Mouse (Mus musculus): ENCODE measurements around the gene Bzw2. TPM values are rescaled to one million over a fixed set of nuclear protein-coding genes. Genes with fewer than 3 reads are reported as not detected.

The Bzw2 gene
- polyA plus RNA-seq, 1 experiment from 2014 or later = 34.1 TPM

GRCm38 (mm10) chr12:36072860-36073259 is 85.0 kb downstream of the Bzw2 start:
- H3K27ac ChIP-seq (ENCODE audit: low read length) = no peak overlapping the region
- H3K4me2 ChIP-seq (ENCODE audit: low read depth, low read length) = no peak overlapping the region
- no peak overlapping the region for H3K4me3 ChIP-seq (ENCODE audit: low read depth, low read length)
- no peaks in the 10 kb centered on the region for H3K36me3 ChIP-seq (ENCODE audit: control insufficient read depth, insufficient read depth)
- ATAC-seq (ENCODE audit: low read depth) = no peak
- no peaks in the 10 kb centered on the region for H3K4me1 ChIP-seq (ENCODE audit: control insufficient read depth, low read depth, low read length)
- H3K9ac ChIP-seq (ENCODE audit: low read depth, low read length) = no peak overlapping the region
- no peaks in the 10 kb centered on the region for H3K27me3 ChIP-seq (ENCODE audit: control insufficient read depth, insufficient read depth, low read depth, low read length)
- 32% methylated on average over 5 of the region's 5 CpGs for WGBS (ENCODE audit: insufficient replicate concordance)
- H3K9me3 ChIP-seq (replicated peaks; ENCODE audit: control insufficient read depth, low read length) = no peaks in the 10 kb centered on the region

DNA sequence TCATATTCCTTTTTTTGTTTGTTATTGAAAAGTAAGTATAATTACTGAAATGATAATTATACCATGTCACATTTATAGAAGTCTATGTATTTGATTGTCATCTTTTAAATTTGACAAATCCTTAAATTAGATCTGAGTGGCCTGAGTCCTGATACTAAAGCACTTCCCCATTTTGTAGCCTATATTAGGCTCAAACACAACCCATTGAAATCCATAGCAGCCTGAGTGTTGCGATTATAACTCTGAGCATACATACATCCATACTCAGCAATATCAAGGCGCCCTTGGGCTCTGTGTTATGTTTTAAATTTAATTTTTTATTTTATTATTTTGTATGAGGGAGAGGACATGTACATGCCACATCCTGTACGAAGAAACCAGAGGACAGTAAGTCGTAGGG is 87.6 kb downstream of the Bzw2 start:
- Histone ChIP-seq H3K4me2 (ENCODE audit: low read depth, low read length) (no peak overlapping the region), H3K36me3 (ENCODE audit: control insufficient read depth, insufficient read depth) (no peaks in the 10 kb centered on the region), H3K27me3 (ENCODE audit: control insufficient read depth, insufficient read depth, low read depth, low read length) (no peaks in the 10 kb centered on the region), H3K4me3 (ENCODE audit: low read depth, low read length) (no peak overlapping the region), H3K4me1 (ENCODE audit: control insufficient read depth, low read depth, low read length) (no peaks in the 10 kb centered on the region), H3K9ac (ENCODE audit: low read depth, low read length) (no peak overlapping the region), H3K9me3 (replicated peaks; ENCODE audit: control insufficient read depth, low read length) (no peaks in the 10 kb centered on the region), H3K27ac (ENCODE audit: low read length) (no peak overlapping the region)
- ATAC-seq (ENCODE audit: low read depth) = no peak
- WGBS (ENCODE audit: insufficient replicate concordance) = 60% methylated on average over 4 of the region's 4 CpGs

- no peak overlapping the region for H3K9ac ChIP-seq (ENCODE audit: low read depth, low read length)
- no peaks in the 10 kb centered on the region for H3K27me3 ChIP-seq (ENCODE audit: control insufficient read depth, insufficient read depth, low read depth, low read length)
- no peaks in the 10 kb centered on the region for H3K36me3 ChIP-seq (ENCODE audit: control insufficient read depth, insufficient read depth)
- H3K4me2 ChIP-seq (ENCODE audit: low read depth, low read length) = no peak overlapping the region
- 63% methylated on average over 2 of the region's 2 CpGs for WGBS (ENCODE audit: insufficient replicate concordance)
- H3K27ac ChIP-seq (ENCODE audit: low read length) = no peak overlapping the region
- H3K4me3 ChIP-seq (ENCODE audit: low read depth, low read length) = no peak overlapping the region
- H3K9me3 ChIP-seq (replicated peaks; ENCODE audit: control insufficient read depth, low read length) = no peaks in the 10 kb centered on the region
- no peak for ATAC-seq (ENCODE audit: low read depth)
- H3K4me1 ChIP-seq (ENCODE audit: control insufficient read depth, low read depth, low read length) = no peaks in the 10 kb centered on the region
These were observed 90.3 kb downstream of the Bzw2 start for GRCm38 (mm10) chr12:36067538-36067937.

DNA sequence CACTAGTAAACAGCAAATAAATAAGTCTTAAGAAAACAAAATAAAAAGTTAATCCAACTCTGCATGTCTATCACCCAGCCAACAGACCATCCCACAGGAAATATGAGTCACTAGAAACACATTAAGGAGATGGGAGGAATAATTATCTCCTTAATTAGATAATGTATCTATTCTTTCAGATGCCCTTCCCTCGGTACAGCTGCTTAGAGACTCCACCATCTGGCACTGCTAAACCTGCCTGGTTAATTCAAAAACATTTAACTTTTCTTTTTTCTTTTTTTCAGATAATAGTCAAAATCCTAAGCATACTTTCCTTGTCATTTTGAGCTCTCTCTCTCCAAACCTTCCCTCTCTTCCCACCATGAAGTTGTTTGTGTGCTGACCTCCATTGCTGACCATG is 92.0 kb downstream of the Bzw2 start:
- Histone ChIP-seq H3K27ac (ENCODE audit: low read length) (no peak overlapping the region), H3K4me3 (ENCODE audit: low read depth, low read length) (no peak overlapping the region), H3K9me3 (replicated peaks; ENCODE audit: control insufficient read depth, low read length) (no peaks in the 10 kb centered on the region), H3K9ac (ENCODE audit: low read depth, low read length) (no peak overlapping the region), H3K27me3 (ENCODE audit: control insufficient read depth, insufficient read depth, low read depth, low read length) (no peaks in the 10 kb centered on the region), H3K4me2 (ENCODE audit: low read depth, low read length) (no peak overlapping the region), H3K4me1 (ENCODE audit: control insufficient read depth, low read depth, low read length) (no peaks in the 10 kb centered on the region), H3K36me3 (ENCODE audit: control insufficient read depth, insufficient read depth) (no peaks in the 10 kb centered on the region)
- no peak for ATAC-seq (ENCODE audit: low read depth)
- 42% methylated on average over 1 of the region's 1 CpGs for WGBS (ENCODE audit: insufficient replicate concordance)

GRCm38 (mm10) chr12:36057699-36058098 is 100.2 kb downstream of the Bzw2 start:
- ATAC-seq (ENCODE audit: low read depth) = no peak
- Histone ChIP-seq H3K27ac (ENCODE audit: low read length) (no peak overlapping the region), H3K9ac (ENCODE audit: low read depth, low read length) (no peak overlapping the region), H3K9me3 (replicated peaks; ENCODE audit: control insufficient read depth, low read length) (no peaks in the 10 kb centered on the region), H3K4me1 (ENCODE audit: control insufficient read depth, low read depth, low read length) (no peaks in the 10 kb centered on the region), H3K36me3 (ENCODE audit: control insufficient read depth, insufficient read depth) (no peaks in the 10 kb centered on the region), H3K27me3 (ENCODE audit: control insufficient read depth, insufficient read depth, low read depth, low read length) (no peaks in the 10 kb centered on the region), H3K4me2 (ENCODE audit: low read depth, low read length) (no peak overlapping the region), H3K4me3 (ENCODE audit: low read depth, low read length) (no peak overlapping the region)
- 11% methylated on average over 2 of the region's 2 CpGs for WGBS (ENCODE audit: insufficient replicate concordance)

- Histone ChIP-seq H3K4me1 (ENCODE audit: control insufficient read depth, low read depth, low read length) (no peaks in the 10 kb centered on the region), H3K4me2 (ENCODE audit: low read depth, low read length) (no peak overlapping the region), H3K9ac (ENCODE audit: low read depth, low read length) (no peak overlapping the region), H3K27me3 (ENCODE audit: control insufficient read depth, insufficient read depth, low read depth, low read length) (no peaks in the 10 kb centered on the region), H3K9me3 (replicated peaks; ENCODE audit: control insufficient read depth, low read length) (no peaks in the 10 kb centered on the region), H3K36me3 (ENCODE audit: control insufficient read depth, insufficient read depth) (no peaks in the 10 kb centered on the region), H3K27ac (ENCODE audit: low read length) (no peak overlapping the region), H3K4me3 (ENCODE audit: low read depth, low read length) (no peak overlapping the region)
- ATAC-seq (ENCODE audit: low read depth) = no peak
- WGBS (ENCODE audit: insufficient replicate concordance) = 52% methylated on average over 1 of the region's 1 CpGs
These were observed 107.6 kb downstream of the Bzw2 start for GRCm38 (mm10) chr12:36050276-36050675.

GRCm38 (mm10) chr12:36047593-36047992 is 110.3 kb downstream of the Bzw2 start:
- 68% methylated on average over 2 of the region's 2 CpGs for WGBS (ENCODE audit: insufficient replicate concordance)
- no peak overlapping the region for H3K9ac ChIP-seq (ENCODE audit: low read depth, low read length)
- no peaks in the 10 kb centered on the region for H3K36me3 ChIP-seq (ENCODE audit: control insufficient read depth, insufficient read depth)
- H3K4me1 ChIP-seq (ENCODE audit: control insufficient read depth, low read depth, low read length) = no peaks in the 10 kb centered on the region; the same call in 1 of the 2 replicates
- H3K4me2 ChIP-seq (ENCODE audit: low read depth, low read length) = no peak overlapping the region
- no peak overlapping the region for H3K4me3 ChIP-seq (ENCODE audit: low read depth, low read length)
- no peaks in the 10 kb centered on the region for H3K27me3 ChIP-seq (ENCODE audit: control insufficient read depth, insufficient read depth, low read depth, low read length)
- H3K9me3 ChIP-seq (replicated peaks; ENCODE audit: control insufficient read depth, low read length) = no peaks in the 10 kb centered on the region
- H3K27ac ChIP-seq (ENCODE audit: low read length) = no peak overlapping the region
- no peak for ATAC-seq (ENCODE audit: low read depth)

GRCm38 (mm10) chr12:36046196-36046595 is 111.7 kb downstream of the Bzw2 start:
- Histone ChIP-seq H3K4me1 (ENCODE audit: control insufficient read depth, low read depth, low read length) (peaks cover 8% of the 10 kb centered on the region; the same call in 1 of the 2 replicates), H3K27ac (ENCODE audit: low read length) (no peak overlapping the region), H3K36me3 (ENCODE audit: control insufficient read depth, insufficient read depth) (no peaks in the 10 kb centered on the region), H3K4me2 (ENCODE audit: low read depth, low read length) (no peak overlapping the region), H3K9ac (ENCODE audit: low read depth, low read length) (no peak overlapping the region), H3K4me3 (ENCODE audit: low read depth, low read length) (no peak overlapping the region), H3K9me3 (replicated peaks; ENCODE audit: control insufficient read depth, low read length) (no peaks in the 10 kb centered on the region), H3K27me3 (ENCODE audit: control insufficient read depth, insufficient read depth, low read depth, low read length) (no peaks in the 10 kb centered on the region)
- no peak for ATAC-seq (ENCODE audit: low read depth)
- 8% methylated on average over 5 of the region's 5 CpGs for WGBS (ENCODE audit: insufficient replicate concordance)

- H3K4me2 ChIP-seq (ENCODE audit: low read depth, low read length) = no peak overlapping the region
- H3K9me3 ChIP-seq (replicated peaks; ENCODE audit: control insufficient read depth, low read length) = no peaks in the 10 kb centered on the region
- ATAC-seq (ENCODE audit: low read depth) = no peak
- no peak overlapping the region for H3K4me3 ChIP-seq (ENCODE audit: low read depth, low read length)
- WGBS (ENCODE audit: insufficient replicate concordance) = 56% methylated on average over 2 of the region's 2 CpGs
- peaks cover 10% of the 10 kb centered on the region; the same call in 1 of the 2 replicates for H3K4me1 ChIP-seq (ENCODE audit: control insufficient read depth, low read depth, low read length)
- no peak overlapping the region for H3K27ac ChIP-seq (ENCODE audit: low read length)
- no peaks in the 10 kb centered on the region for H3K36me3 ChIP-seq (ENCODE audit: control insufficient read depth, insufficient read depth)
- no peaks in the 10 kb centered on the region for H3K27me3 ChIP-seq (ENCODE audit: control insufficient read depth, insufficient read depth, low read depth, low read length)
- no peak overlapping the region for H3K9ac ChIP-seq (ENCODE audit: low read depth, low read length)
These were observed 113.2 kb downstream of the Bzw2 start for GRCm38 (mm10) chr12:36044691-36045090.

Measured in liver, embryonic 16.5 days (tissue).